Mouse (Mus musculus) kidney, postnatal 0 days (tissue): ENCODE measurements at regions not wholly inside any gene's neighbourhood (a gene's known extent, or its start where the extent isn't known, plus 50 kb on each side); places are given as distances from the start of the nearest gene placed in this dataset.
A peak's percentile ranks its signal among the peaks of the same experiment; 100 is the strongest.

Source experiments
- ATAC-seq: fragments of 200-750 bp; cut with Nextera tagmentation; replicated peaks from 2 replicates; pipeline ENCODE4 v1.8.0; 2017; ENCODE audit warnings: low read depth, moderate number of reproducible peaks, moderate TSS enrichment, moderate library complexity; ENCODE audit not compliant: low FRiP score
- DNase-seq: peaks from one replicate; pipeline ENCODE4 v3.0.0-alpha.2; 2016; ENCODE audit warnings: low spot score
- H3K27ac ChIP-seq: fragments of 300-500 bp; sonication (generic); 2 replicates; pipeline ENCODE4 v1.5.1; 2014; ENCODE audit warnings: mild to moderate bottlenecking
- H3K27me3 ChIP-seq: fragments of 300-500 bp; sonication (generic); 2 replicates; pipeline ENCODE4 v1.6.1; 2014; ENCODE audit warnings: low read length, mixed read lengths; ENCODE audit not compliant: insufficient read depth
- H3K36me3 ChIP-seq: fragments of 300-500 bp; sonication (generic); 2 replicates; pipeline ENCODE4 v1.6.1; 2014; ENCODE audit warnings: low read length, mixed read lengths; ENCODE audit not compliant: insufficient read depth
- H3K4me1 ChIP-seq: fragments of 300-500 bp; sonication (generic); replicated peaks from 2 replicates; pipeline ENCODE4 v1.6.1; 2014; ENCODE audit warnings: antibody characterized with exemption, low read length, mixed read lengths; ENCODE audit not compliant: insufficient read depth
- H3K4me2 ChIP-seq: fragments of 300-500 bp; sonication (generic); 2 replicates; pipeline ENCODE4 v1.6.1; 2014; ENCODE audit warnings: mild to moderate bottlenecking, low read length, moderate library complexity, mixed read lengths
- H3K4me3 ChIP-seq: fragments of 300-500 bp; sonication (generic); replicated peaks from 2 replicates; pipeline ENCODE4 v1.5.1; 2014; ENCODE audit warnings: low read depth, low read length
- H3K9ac ChIP-seq: fragments of 300-500 bp; sonication (generic); 2 replicates; pipeline ENCODE4 v1.6.1; 2014; ENCODE audit warnings: low read depth, low read length
- H3K9me3 ChIP-seq: fragments of 300-500 bp; sonication (generic); replicated peaks from 2 replicates; pipeline ENCODE4 v1.6.1; 2016; ENCODE audit warnings: low read length, inconsistent platforms, mixed read lengths
- CTCF ChIP-seq: IDR thresholded peaks from 2 replicates; pipeline ENCODE4 v1.5.1; 2016; ENCODE audit warnings: antibody characterized with exemption, low read depth, mild to moderate bottlenecking, moderate library complexity
- WGBS: fragments of 180-500 bp; shearing (Covaris S2); extraction: QIAGEN DNeasy Blood & Tissue Kit; methylation state at CpG from one replicate; pipeline ENCODE4 v1.1.7; 2014; 5-methylcytosine and 5-hydroxymethylcytosine counted together

GRCm38 (mm10) chrX:12249071-12249470 is 88.9 kb upstream of the Bcor start:
- ATAC-seq = no peak
- Histone ChIP-seq H3K36me3 (no peaks in the 10 kb centered on the region), H3K4me1 (no peaks in the 10 kb centered on the region), H3K4me2 (no peak overlapping the region), H3K4me3 (no peak overlapping the region), H3K27ac (no peak overlapping the region), H3K27me3 (no peaks in the 10 kb centered on the region), H3K9me3 (no peaks in the 10 kb centered on the region), H3K9ac (no peak overlapping the region)
- WGBS = 55% methylated on average over 4 of the region's 4 CpGs
- TF ChIP-seq CTCF = no peak
- no peak for DNase-seq

- H3K4me2 ChIP-seq = no peak overlapping the region
- no peak overlapping the region for H3K27ac ChIP-seq
- no peaks in the 10 kb centered on the region for H3K36me3 ChIP-seq
- DNase-seq (no peak), ATAC-seq (no peak)
- H3K4me3 ChIP-seq = no peak overlapping the region
- no peak for TF ChIP-seq CTCF
- H3K4me1 ChIP-seq = no peaks in the 10 kb centered on the region
- no peaks in the 10 kb centered on the region for H3K27me3 ChIP-seq
- H3K9me3 ChIP-seq = no peaks in the 10 kb centered on the region
- 88% methylated on average over 4 of the region's 4 CpGs for WGBS
- no peak overlapping the region for H3K9ac ChIP-seq
Observed at GRCm38 (mm10) chrX:12249911-12250310, 89.8 kb upstream of the Bcor start.

- peak; percentile 62 for TF ChIP-seq CTCF
- H3K4me3 ChIP-seq = peak overlapping the region; percentile 31; the same call in 1 of the 2 replicates
- H3K9me3 ChIP-seq = no peaks in the 10 kb centered on the region
- 21% methylated on average over 32 of the region's 32 CpGs for WGBS
- no peaks in the 10 kb centered on the region for H3K36me3 ChIP-seq
- H3K9ac ChIP-seq = no peak overlapping the region
- DNase-seq (peak; percentile 87), ATAC-seq (peak; percentile 74)
- H3K4me2 ChIP-seq = peak overlapping the region; percentile 58
- no peaks in the 10 kb centered on the region for H3K4me1 ChIP-seq
- H3K27ac ChIP-seq = no peak overlapping the region
- no peaks in the 10 kb centered on the region for H3K27me3 ChIP-seq
Observed at GRCm38 (mm10) chrX:12251853-12252679, 91.9 kb upstream of the Bcor start.

GRCm38 (mm10) chrX:12252680-12253021 is 92.5 kb upstream of the Bcor start:
- 19% methylated on average over 16 of the region's 16 CpGs for WGBS
- ATAC-seq = no peak
- peak overlapping the region; percentile 31; the same call in 1 of the 2 replicates for H3K4me3 ChIP-seq

GRCm38 (mm10) chrX:12256758-12257157 is 96.6 kb upstream of the Bcor start:
- no peak overlapping the region for H3K4me3 ChIP-seq
- no peak overlapping the region for H3K4me2 ChIP-seq
- H3K27me3 ChIP-seq = no peaks in the 10 kb centered on the region
- 58% methylated on average over 8 of the region's 8 CpGs for WGBS
- H3K36me3 ChIP-seq = no peaks in the 10 kb centered on the region
- ATAC-seq (no peak), DNase-seq (no peak)
- no peaks in the 10 kb centered on the region for H3K4me1 ChIP-seq
- H3K9ac ChIP-seq = no peak overlapping the region
- TF ChIP-seq CTCF = no peak
- no peak overlapping the region for H3K27ac ChIP-seq
- no peaks in the 10 kb centered on the region for H3K9me3 ChIP-seq

More at GRCm38 (mm10) chrX:12252680-12253021, 92.5 kb upstream of the Bcor start:
- DNase-seq = no peak
- Histone ChIP-seq H3K9me3 (no peaks in the 10 kb centered on the region), H3K4me2 (peak overlapping the region; percentile 58), H3K27ac (no peak overlapping the region), H3K9ac (no peak overlapping the region), H3K27me3 (no peaks in the 10 kb centered on the region), H3K36me3 (no peaks in the 10 kb centered on the region), H3K4me1 (no peaks in the 10 kb centered on the region)
- TF ChIP-seq CTCF = no peak

GRCm38 (mm10) chrX:12263834-12264233 is 103.7 kb upstream of the Bcor start:
- H3K27ac ChIP-seq = no peak overlapping the region
- no peak overlapping the region for H3K4me2 ChIP-seq
- H3K9me3 ChIP-seq = no peaks in the 10 kb centered on the region
- H3K27me3 ChIP-seq = no peaks in the 10 kb centered on the region
- TF ChIP-seq CTCF = no peak
- no peak overlapping the region for H3K4me3 ChIP-seq
- no peaks in the 10 kb centered on the region for H3K4me1 ChIP-seq
- H3K36me3 ChIP-seq = no peaks in the 10 kb centered on the region
- 78% methylated on average over 6 of the region's 6 CpGs for WGBS
- no peak for DNase-seq
- no peak for ATAC-seq
- no peak overlapping the region for H3K9ac ChIP-seq
